Mouse (Mus musculus) central nervous system, embryonic 18 days (tissue): ENCODE measurements around the gene Dus2. TPM values are rescaled to one million over a fixed set of nuclear protein-coding genes. Genes with fewer than 3 reads are reported as not detected.

Experiments
- polyA plus RNA-seq: library from polyadenylated mRNA; depleted of rRNA; stranded (reverse); fragments of >200 nt; gene quantifications from 2 replicates; pipeline ENCODE4 v1.2.3, GENCODE M21; 2012; rRNA removed

Gene Dus2
- 29.5 and 29.7 TPM in 2 replicates for polyA plus RNA-seq

GRCm38 (mm10) chr8:105990856-105991387, at the start of gene Dus2:
Dus2 (plus strand) TSS chr8:105991337.

GRCm38 (mm10) chr8:105943321-105943739, 47.8 kb upstream of the Dus2 start, which contains the start of gene Lcat:
Lcat (minus strand) TSS chr8:105943382.

GRCm38 (mm10) chr8:105965905-105966341, 25.2 kb upstream of the Dus2 start, which contains the start of gene Slc12a4:
Slc12a4 (minus strand) TSS chr8:105966097.

GRCm38 (mm10) chr8:105979325-105979724, 11.8 kb upstream of the Dus2 start, which contains the start of gene Dpep3:
Dpep3 (minus strand) TSS chr8:105979429.

GRCm38 (mm10) chr8:106005875-106006274, 14.7 kb downstream of the Dus2 start, which contains the start of gene Dpep2nb:
Dpep2nb (minus strand) TSS chr8:106005975.

GRCm38 (mm10) chr8:106011643-106011986, 20.5 kb downstream of the Dus2 start, which contains the start of gene Ddx28:
Ddx28 (minus strand) TSS chr8:106011882.

GRCm38 (mm10) chr8:106058731-106059612, 67.8 kb downstream of the Dus2 start, which contains the start of gene Nfatc3:
Nfatc3 (plus strand) TSS chr8:106058840.

Other genes starting within 250 kb of the Dus2 start
- gene Gfod2, start 232.7 kb upstream of the Dus2 start, polyA plus RNA-seq: 51.6 and 57.3 TPM in 2 replicates
- 28.2 and 30.4 TPM in 2 replicates for gene Ranbp10, start 164.0 kb upstream of the Dus2 start, polyA plus RNA-seq
- 0.36 and 0.80 TPM in 2 replicates for gene Tsnaxip1, start 163.6 kb upstream of the Dus2 start, polyA plus RNA-seq
- gene Cenpt, start 138.1 kb upstream of the Dus2 start, polyA plus RNA-seq: 81.1 and 83.5 TPM in 2 replicates
- gene Thap11, start 136.2 kb upstream of the Dus2 start, polyA plus RNA-seq: 59.8 and 61.2 TPM in 2 replicates
- gene Nutf2, start 130.8 kb upstream of the Dus2 start, polyA plus RNA-seq: 148 and 151 TPM in 2 replicates
- gene Edc4, start 110.5 kb upstream of the Dus2 start, polyA plus RNA-seq: 62.0 and 67.9 TPM in 2 replicates
- 1.1 and 1.2 TPM in 2 replicates for gene Nrn1l, start 97.8 kb upstream of the Dus2 start, polyA plus RNA-seq
- 14.1 and 14.4 TPM in 2 replicates for gene Pskh1, start 90.9 kb upstream of the Dus2 start, polyA plus RNA-seq
- 8.4 and 9.0 TPM in 2 replicates for gene Ctrl, start 57.5 kb upstream of the Dus2 start, polyA plus RNA-seq
- 70.5 and 78.9 TPM in 2 replicates for gene Psmb10, start 52.9 kb upstream of the Dus2 start, polyA plus RNA-seq
- gene Lcat, start 48.0 kb upstream of the Dus2 start, polyA plus RNA-seq: 4.7 and 6.6 TPM in 2 replicates
- 18.2 and 18.9 TPM in 2 replicates for gene Slc12a4, start 25.2 kb upstream of the Dus2 start, polyA plus RNA-seq
- not detected in 2 replicates for gene Dpep3, start 11.9 kb upstream of the Dus2 start, polyA plus RNA-seq
- gene Dpep2nb, start 14.6 kb downstream of the Dus2 start, polyA plus RNA-seq: not detected in 2 replicates
- gene Ddx28, start 20.5 kb downstream of the Dus2 start, polyA plus RNA-seq: 13.8 and 13.9 TPM in 2 replicates
- 7.8 and 8.4 TPM in 2 replicates for gene Nfatc3, start 67.5 kb downstream of the Dus2 start, polyA plus RNA-seq
- gene Esrp2, start 145.6 kb downstream of the Dus2 start, polyA plus RNA-seq: 0.13 and 0.41 TPM in 2 replicates
- 16.0 and 16.2 TPM in 2 replicates for gene Pla2g15, start 159.1 kb downstream of the Dus2 start, polyA plus RNA-seq
- gene Slc7a6, start 177.5 kb downstream of the Dus2 start, polyA plus RNA-seq: 45.3 and 46.0 TPM in 2 replicates
- 35.6 and 38.6 TPM in 2 replicates for gene Slc7a6os, start 219.6 kb downstream of the Dus2 start, polyA plus RNA-seq
- 42.0 and 42.3 TPM in 2 replicates for gene Prmt7, start 219.6 kb downstream of the Dus2 start, polyA plus RNA-seq